Mouse (Mus musculus) liver, embryonic 14.5 days (tissue): ENCODE results near the gene Nepro.

Source experiments
- CTCF ChIP-seq: IDR thresholded peaks from 2 replicates; pipeline ENCODE4 v1.5.1; 2016; ENCODE audit warnings: antibody characterized with exemption, low read depth, control low read depth
- EP300 ChIP-seq: IDR thresholded peaks from 2 replicates; pipeline ENCODE4 v1.6.1; 2016; ENCODE audit warnings: antibody characterized with exemption, low read depth

DNA sequence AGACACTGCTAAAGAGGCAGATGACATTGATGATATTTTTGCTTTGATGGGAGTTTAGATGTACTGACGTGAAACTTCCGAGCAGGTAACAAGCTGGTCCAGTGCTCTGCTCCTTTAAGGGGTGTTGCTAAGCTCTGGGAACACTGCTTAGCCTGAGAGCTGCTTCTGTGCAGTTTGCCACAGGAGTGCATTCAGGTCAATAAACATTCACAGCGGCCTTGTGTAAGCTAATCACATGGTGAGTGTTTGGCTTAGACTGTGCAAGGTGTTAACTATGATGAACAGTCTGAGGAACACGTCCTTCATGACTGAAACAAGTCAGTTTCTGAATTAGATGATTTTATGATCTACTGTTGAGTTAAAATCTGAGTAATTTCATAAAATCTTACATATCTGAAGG, 12.0 kb downstream of the Nepro start:
- no peak for TF ChIP-seq CTCF
- 0 out of 2 replicates have a peak, but pooled peaks have one; percentile 7 for TF ChIP-seq EP300
